Mouse (Mus musculus): ENCODE measurements around the gene Nhsl1. TPM values are rescaled to one million over a fixed set of nuclear protein-coding genes. Genes with fewer than 3 reads are reported as not detected.

The Nhsl1 gene
- polyA plus RNA-seq, 1 experiment from 2014 or later: 9.2 TPM

GRCm38 (mm10) chr10:18489936-18490335 lies 171.2 kb downstream of the Nhsl1 start:
- H3K27ac ChIP-seq (ENCODE audit: low read length): no peak overlapping the region
- no peaks in the 10 kb centered on the region for H3K36me3 ChIP-seq (ENCODE audit: control insufficient read depth, insufficient read depth, low read length)
- H3K9me3 ChIP-seq (replicated peaks; ENCODE audit: control insufficient read depth, low read length, poor library complexity, severe bottlenecking): no peaks in the 10 kb centered on the region
- ATAC-seq: no peak
- 90% methylated on average over 10 of the region's 10 CpGs for WGBS
- H3K4me3 ChIP-seq (ENCODE audit: low read depth, low read length): no peak overlapping the region
- no peak overlapping the region for H3K9ac ChIP-seq (ENCODE audit: low read depth, low read length)
- H3K4me2 ChIP-seq (ENCODE audit: low read length): no peak overlapping the region
- H3K4me1 ChIP-seq (ENCODE audit: control insufficient read depth, insufficient read depth, low read length): no peaks in the 10 kb centered on the region
- H3K27me3 ChIP-seq (ENCODE audit: control insufficient read depth, insufficient read depth, low read depth, low read length): no peaks in the 10 kb centered on the region

- ATAC-seq: no peak
- Histone ChIP-seq H3K4me1 (ENCODE audit: control insufficient read depth, insufficient read depth, low read length) (no peaks in the 10 kb centered on the region), H3K4me2 (ENCODE audit: low read length) (no peak overlapping the region), H3K36me3 (ENCODE audit: control insufficient read depth, insufficient read depth, low read length) (no peaks in the 10 kb centered on the region), H3K27me3 (ENCODE audit: control insufficient read depth, insufficient read depth, low read depth, low read length) (no peaks in the 10 kb centered on the region), H3K9ac (ENCODE audit: low read depth, low read length) (no peak overlapping the region), H3K9me3 (replicated peaks; ENCODE audit: control insufficient read depth, low read length, poor library complexity, severe bottlenecking) (no peaks in the 10 kb centered on the region), H3K4me3 (ENCODE audit: low read depth, low read length) (no peak overlapping the region), H3K27ac (ENCODE audit: low read length) (no peak overlapping the region)
- 87% methylated on average over 4 of the region's 4 CpGs for WGBS
Observed at GRCm38 (mm10) chr10:18491952-18492351, 173.2 kb downstream of the Nhsl1 start.

- ATAC-seq: no peak
- Histone ChIP-seq H3K4me1 (ENCODE audit: control insufficient read depth, insufficient read depth, low read length) (0 out of 2 replicates have a peak, but pooled peaks cover 4% of the 10 kb centered on the region), H3K9ac (ENCODE audit: low read depth, low read length) (no peak overlapping the region), H3K4me2 (ENCODE audit: low read length) (no peak overlapping the region), H3K27ac (ENCODE audit: low read length) (no peak overlapping the region), H3K27me3 (ENCODE audit: control insufficient read depth, insufficient read depth, low read depth, low read length) (no peaks in the 10 kb centered on the region), H3K36me3 (ENCODE audit: control insufficient read depth, insufficient read depth, low read length) (no peaks in the 10 kb centered on the region), H3K4me3 (ENCODE audit: low read depth, low read length) (no peak overlapping the region), H3K9me3 (replicated peaks; ENCODE audit: control insufficient read depth, low read length, poor library complexity, severe bottlenecking) (no peaks in the 10 kb centered on the region)
- 92% methylated on average over 11 of the region's 11 CpGs for WGBS
Observed at GRCm38 (mm10) chr10:18493010-18493894, 174.5 kb downstream of the Nhsl1 start.

GRCm38 (mm10) chr10:18494249-18494648 lies 175.5 kb downstream of the Nhsl1 start:
- 43% methylated on average over 7 of the region's 7 CpGs for WGBS
- Histone ChIP-seq H3K9ac (ENCODE audit: low read depth, low read length) (no peak overlapping the region), H3K36me3 (ENCODE audit: control insufficient read depth, insufficient read depth, low read length) (no peaks in the 10 kb centered on the region), H3K27me3 (ENCODE audit: control insufficient read depth, insufficient read depth, low read depth, low read length) (no peaks in the 10 kb centered on the region), H3K27ac (ENCODE audit: low read length) (no peak overlapping the region), H3K4me2 (ENCODE audit: low read length) (no peak overlapping the region), H3K4me1 (ENCODE audit: control insufficient read depth, insufficient read depth, low read length) (0 out of 2 replicates have a peak, but pooled peaks cover 4% of the 10 kb centered on the region), H3K9me3 (replicated peaks; ENCODE audit: control insufficient read depth, low read length, poor library complexity, severe bottlenecking) (no peaks in the 10 kb centered on the region), H3K4me3 (ENCODE audit: low read depth, low read length) (no peak overlapping the region)
- no peak for ATAC-seq

GRCm38 (mm10) chr10:18497066-18497465 lies 178.3 kb downstream of the Nhsl1 start:
- H3K9me3 ChIP-seq (replicated peaks; ENCODE audit: control insufficient read depth, low read length, poor library complexity, severe bottlenecking): no peaks in the 10 kb centered on the region
- no peak overlapping the region for H3K9ac ChIP-seq (ENCODE audit: low read depth, low read length)
- H3K27ac ChIP-seq (ENCODE audit: low read length): no peak overlapping the region
- H3K4me2 ChIP-seq (ENCODE audit: low read length): no peak overlapping the region
- WGBS: 74% methylated on average over 7 of the region's 7 CpGs
- no peak for ATAC-seq
- H3K4me1 ChIP-seq (ENCODE audit: control insufficient read depth, insufficient read depth, low read length): 0 out of 2 replicates have a peak, but pooled peaks cover 4% of the 10 kb centered on the region
- no peaks in the 10 kb centered on the region for H3K27me3 ChIP-seq (ENCODE audit: control insufficient read depth, insufficient read depth, low read depth, low read length)
- H3K36me3 ChIP-seq (ENCODE audit: control insufficient read depth, insufficient read depth, low read length): no peaks in the 10 kb centered on the region
- H3K4me3 ChIP-seq (ENCODE audit: low read depth, low read length): no peak overlapping the region

- H3K9me3 ChIP-seq (replicated peaks; ENCODE audit: control insufficient read depth, low read length, poor library complexity, severe bottlenecking): no peaks in the 10 kb centered on the region
- no peaks in the 10 kb centered on the region for H3K36me3 ChIP-seq (ENCODE audit: control insufficient read depth, insufficient read depth, low read length)
- no peaks in the 10 kb centered on the region for H3K27me3 ChIP-seq (ENCODE audit: control insufficient read depth, insufficient read depth, low read depth, low read length)
- peaks cover 17% of the 10 kb centered on the region; the same call in 1 of the 2 replicates for H3K4me1 ChIP-seq (ENCODE audit: control insufficient read depth, insufficient read depth, low read length)
- H3K4me3 ChIP-seq (ENCODE audit: low read depth, low read length): no peak overlapping the region
- H3K9ac ChIP-seq (ENCODE audit: low read depth, low read length): no peak overlapping the region
- WGBS: 61% methylated on average over 3 of the region's 3 CpGs
- no peak overlapping the region for H3K4me2 ChIP-seq (ENCODE audit: low read length)
- no peak for ATAC-seq
- H3K27ac ChIP-seq (ENCODE audit: low read length): no peak overlapping the region
Observed at GRCm38 (mm10) chr10:18501997-18502396, 183.2 kb downstream of the Nhsl1 start.

- no peak overlapping the region for H3K4me2 ChIP-seq (ENCODE audit: low read length)
- no peak overlapping the region for H3K9ac ChIP-seq (ENCODE audit: low read depth, low read length)
- no peak overlapping the region for H3K4me3 ChIP-seq (ENCODE audit: low read depth, low read length)
- H3K27me3 ChIP-seq (ENCODE audit: control insufficient read depth, insufficient read depth, low read depth, low read length): no peaks in the 10 kb centered on the region
- ATAC-seq: no peak
- H3K4me1 ChIP-seq (ENCODE audit: control insufficient read depth, insufficient read depth, low read length): peaks cover 14% of the 10 kb centered on the region
- H3K36me3 ChIP-seq (ENCODE audit: control insufficient read depth, insufficient read depth, low read length): no peaks in the 10 kb centered on the region
- no peaks in the 10 kb centered on the region for H3K9me3 ChIP-seq (replicated peaks; ENCODE audit: control insufficient read depth, low read length, poor library complexity, severe bottlenecking)
- no peak overlapping the region for H3K27ac ChIP-seq (ENCODE audit: low read length)
- WGBS: 73% methylated on average over 10 of the region's 10 CpGs
Observed at GRCm38 (mm10) chr10:18505690-18506089, 186.9 kb downstream of the Nhsl1 start.

- H3K27ac ChIP-seq (ENCODE audit: low read length): no peak overlapping the region
- ATAC-seq: peak; percentile 21; the same call in 1 of the 2 replicates
- H3K9ac ChIP-seq (ENCODE audit: low read depth, low read length): no peak overlapping the region
- H3K4me1 ChIP-seq (ENCODE audit: control insufficient read depth, insufficient read depth, low read length): peaks cover 14% of the 10 kb centered on the region
- H3K9me3 ChIP-seq (replicated peaks; ENCODE audit: control insufficient read depth, low read length, poor library complexity, severe bottlenecking): no peaks in the 10 kb centered on the region
- H3K36me3 ChIP-seq (ENCODE audit: control insufficient read depth, insufficient read depth, low read length): no peaks in the 10 kb centered on the region
- no peaks in the 10 kb centered on the region for H3K27me3 ChIP-seq (ENCODE audit: control insufficient read depth, insufficient read depth, low read depth, low read length)
- H3K4me2 ChIP-seq (ENCODE audit: low read length): no peak overlapping the region
- WGBS: 55% methylated on average over 6 of the region's 6 CpGs
- H3K4me3 ChIP-seq (ENCODE audit: low read depth, low read length): no peak overlapping the region
Observed at GRCm38 (mm10) chr10:18506501-18506946, 187.7 kb downstream of the Nhsl1 start.

- Histone ChIP-seq H3K27ac (ENCODE audit: low read length) (0 out of 2 replicates have a peak overlapping the region, but pooled peaks have one; percentile 5), H3K36me3 (ENCODE audit: control insufficient read depth, insufficient read depth, low read length) (no peaks in the 10 kb centered on the region), H3K4me3 (ENCODE audit: low read depth, low read length) (no peak overlapping the region), H3K9me3 (replicated peaks; ENCODE audit: control insufficient read depth, low read length, poor library complexity, severe bottlenecking) (no peaks in the 10 kb centered on the region), H3K4me1 (ENCODE audit: control insufficient read depth, insufficient read depth, low read length) (peaks cover 14% of the 10 kb centered on the region), H3K27me3 (ENCODE audit: control insufficient read depth, insufficient read depth, low read depth, low read length) (no peaks in the 10 kb centered on the region), H3K9ac (ENCODE audit: low read depth, low read length) (no peak overlapping the region), H3K4me2 (ENCODE audit: low read length) (no peak overlapping the region)
- 0 out of 2 replicates have a peak, but pooled peaks have one; percentile 25 for ATAC-seq
- WGBS: 84% methylated on average over 2 of the region's 2 CpGs
Observed at GRCm38 (mm10) chr10:18507869-18508473, 189.2 kb downstream of the Nhsl1 start.
